Mouse (Mus musculus): Measurements from ENCODE around the gene Cfap36.

Gene Cfap36

DNA sequence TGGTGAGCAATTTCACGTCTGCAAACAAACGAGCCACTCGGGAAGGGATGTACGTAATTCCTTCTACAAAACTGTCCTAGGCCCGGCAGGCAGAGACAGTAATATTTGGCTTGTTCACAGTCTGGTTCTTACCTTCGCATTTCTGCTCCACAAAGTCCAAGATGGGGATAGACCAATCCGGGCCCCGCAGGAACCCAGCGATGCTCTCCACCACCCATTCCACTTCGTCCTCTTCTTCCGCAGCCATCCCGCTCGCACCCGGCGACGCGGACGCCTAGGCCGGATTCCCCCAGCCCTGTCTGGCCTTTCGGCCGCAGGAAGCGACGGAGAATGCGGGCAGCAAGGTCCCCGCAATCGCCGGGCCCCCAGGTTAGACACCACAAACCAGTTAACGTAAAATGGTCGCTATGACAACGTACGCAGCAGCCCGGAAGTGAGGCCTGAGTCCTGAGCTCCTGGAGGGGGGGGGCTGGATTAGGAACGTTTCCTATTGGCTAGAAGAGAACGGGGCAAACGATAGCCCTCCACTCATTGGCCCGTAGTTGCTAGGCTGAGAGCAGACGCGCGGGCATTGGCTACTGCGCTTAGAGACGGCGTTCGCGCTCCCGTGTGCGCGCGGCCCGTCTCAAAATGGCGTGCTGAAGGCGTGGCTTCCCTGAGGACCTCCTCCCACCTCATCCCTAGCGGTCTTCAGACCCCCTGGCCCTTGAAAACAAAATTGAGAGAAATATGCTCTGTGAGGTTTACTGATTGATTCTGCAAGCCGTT, at the start of gene Cfap36:
Gene Cfap36, minus strand, starts transcription at position 527 of the 768 bp plus-strand sequence.
- DNase-seq (ENCODE audit: low read depth in 2 of 2, low spot score in 2 of 2), result peak; percentile 82 to 83

DNA sequence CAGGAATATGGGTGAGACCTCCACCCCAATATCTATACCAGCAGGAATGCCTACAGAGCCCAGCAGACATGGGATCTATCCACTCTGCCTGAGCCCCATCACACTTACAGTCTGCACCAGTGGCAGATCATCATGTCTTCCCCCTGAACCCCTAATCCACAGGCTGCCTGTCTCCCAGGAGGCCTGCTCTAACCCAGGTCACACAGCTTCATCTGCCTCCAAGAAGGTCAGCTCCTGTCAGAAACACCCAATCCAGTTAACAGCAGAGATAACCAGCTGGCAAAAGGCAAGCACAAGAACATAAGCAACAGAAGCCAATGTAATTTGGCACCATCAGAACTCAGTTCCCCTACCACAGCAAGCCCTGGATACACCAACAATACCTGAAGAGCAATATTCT, 40.1 kb upstream of the Cfap36 start:
- no peak for DNase-seq (ENCODE audit: low read depth in 2 of 2, low spot score in 2 of 2)

DNA sequence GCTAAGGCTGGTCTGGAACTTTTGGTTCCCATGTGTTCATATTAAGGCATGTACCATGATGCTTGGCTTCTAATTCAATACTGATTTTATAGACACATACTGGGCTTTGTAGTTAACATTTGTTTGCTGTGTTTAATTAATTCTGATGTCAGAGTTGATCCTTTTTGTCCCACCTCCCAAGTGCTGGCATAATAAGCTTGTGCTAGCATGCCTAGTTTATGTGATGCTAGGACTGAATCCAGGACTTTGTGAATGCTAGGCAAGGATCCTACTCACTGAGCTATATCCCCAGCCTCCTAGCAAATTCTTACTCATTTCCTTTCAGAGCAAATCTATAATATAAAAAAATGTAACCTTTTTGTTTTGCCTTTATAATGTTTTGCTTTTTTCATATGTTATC, 38.8 kb upstream of the Cfap36 start:
- no peak for DNase-seq (ENCODE audit: low read depth in 2 of 2, low spot score in 2 of 2)

DNA sequence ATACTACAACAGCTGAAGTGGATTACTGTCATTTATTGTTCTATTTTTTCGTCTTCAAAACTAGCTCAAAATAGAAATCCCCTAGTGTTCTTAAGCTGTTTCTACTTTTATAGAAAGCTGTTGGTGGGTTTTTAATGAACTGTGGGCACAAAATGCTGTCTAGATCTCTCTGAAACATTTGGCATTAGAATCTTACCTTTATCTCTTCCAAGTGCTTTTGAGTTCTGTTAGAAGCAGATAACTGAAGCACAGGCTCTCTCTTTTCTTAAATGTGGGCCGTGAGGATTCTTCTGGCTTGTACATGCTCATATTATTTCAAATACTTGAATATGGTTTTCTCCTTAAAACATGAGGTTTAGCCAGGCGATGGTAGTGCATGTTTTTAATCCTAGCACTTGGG, 27.5 kb upstream of the Cfap36 start:
- DNase-seq (ENCODE audit: low read depth in 2 of 2, low spot score in 2 of 2), result no peak

DNA sequence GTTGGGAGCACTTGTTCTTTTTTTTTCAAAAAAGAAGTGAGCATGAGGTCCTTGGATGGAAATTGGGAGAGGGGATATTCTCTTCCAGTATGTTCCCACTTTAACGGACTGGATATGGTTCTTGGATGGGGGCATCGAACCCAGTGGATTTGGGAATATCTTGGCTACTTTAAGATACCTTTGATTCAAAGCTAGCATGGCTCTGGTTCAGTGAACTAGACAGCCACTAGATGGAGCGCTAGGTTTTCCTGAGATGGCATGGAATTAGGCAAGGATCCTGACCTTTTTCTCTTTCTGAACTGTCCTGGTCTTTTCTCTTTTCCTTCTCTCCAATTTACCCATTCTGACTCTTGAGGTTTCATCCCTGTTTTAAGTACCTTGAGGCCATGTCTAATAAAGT, 20.6 kb upstream of the Cfap36 start:
- no peak for DNase-seq (ENCODE audit: low read depth in 2 of 2, low spot score in 2 of 2)

DNA sequence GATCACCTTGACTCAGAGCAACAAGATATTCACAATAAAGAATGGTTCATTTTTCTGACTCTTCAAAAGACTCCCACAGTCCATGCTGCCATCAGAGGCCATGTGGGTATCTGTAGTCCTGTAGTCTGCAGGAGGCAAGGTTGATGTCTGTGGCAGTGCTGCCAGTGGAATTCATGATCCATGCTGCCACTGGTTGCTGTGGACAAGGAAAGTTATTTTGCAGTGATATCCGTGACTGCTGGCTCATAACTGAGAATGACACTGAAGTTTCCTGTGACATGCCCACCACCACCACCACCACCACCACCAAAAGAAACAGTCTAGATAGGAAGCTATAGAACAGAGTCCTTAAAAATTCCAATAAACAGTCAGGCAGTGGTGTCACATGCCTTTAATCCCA, 7.4 kb upstream of the Cfap36 start:
- DNase-seq (ENCODE audit: low read depth in 2 of 2, low spot score in 2 of 2), result no peak

DNA sequence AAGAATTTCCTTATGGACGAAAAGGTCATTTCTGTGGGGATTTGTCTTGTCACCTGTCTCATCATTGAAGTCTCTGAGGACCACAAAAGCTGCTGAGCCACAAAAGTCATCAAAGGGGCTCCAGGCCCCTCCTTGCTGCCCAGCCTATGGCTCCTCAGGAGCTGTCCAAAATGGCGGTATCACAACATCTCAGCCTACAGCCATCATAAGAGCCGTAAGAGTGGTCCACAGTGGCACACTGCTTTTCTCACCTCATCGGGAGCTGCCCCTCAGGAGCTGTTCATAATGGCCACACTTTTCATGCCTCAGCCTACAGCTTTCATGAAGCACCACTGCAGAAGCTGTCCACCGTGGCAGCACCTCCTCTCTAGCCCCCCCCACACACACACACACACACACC, 1.2 kb upstream of the Cfap36 start:
- DNase-seq (ENCODE audit: low read depth in 2 of 2, low spot score in 2 of 2), result no peak

DNA sequence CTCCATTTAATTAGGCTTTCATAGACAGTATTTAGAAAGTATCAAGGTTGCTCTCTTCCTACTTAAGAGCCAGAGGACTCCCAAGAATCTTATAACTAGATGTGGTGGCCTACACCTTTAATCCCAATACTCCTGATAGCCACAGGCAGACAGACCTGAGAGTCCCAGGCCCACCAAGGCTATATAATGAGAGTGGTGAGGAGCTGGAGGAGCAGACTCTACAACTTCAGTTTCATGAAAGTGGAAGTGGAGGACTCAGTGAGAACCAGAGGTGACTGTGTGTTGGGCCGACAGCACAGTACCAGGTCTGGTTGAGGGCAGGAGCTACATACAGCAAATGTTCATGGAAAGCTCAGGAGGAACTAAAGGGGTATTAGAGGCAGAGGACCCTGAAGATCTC, 516 bp upstream of the Cfap36 start:
- no peak for DNase-seq (ENCODE audit: low read depth in 2 of 2, low spot score in 2 of 2)

DNA sequence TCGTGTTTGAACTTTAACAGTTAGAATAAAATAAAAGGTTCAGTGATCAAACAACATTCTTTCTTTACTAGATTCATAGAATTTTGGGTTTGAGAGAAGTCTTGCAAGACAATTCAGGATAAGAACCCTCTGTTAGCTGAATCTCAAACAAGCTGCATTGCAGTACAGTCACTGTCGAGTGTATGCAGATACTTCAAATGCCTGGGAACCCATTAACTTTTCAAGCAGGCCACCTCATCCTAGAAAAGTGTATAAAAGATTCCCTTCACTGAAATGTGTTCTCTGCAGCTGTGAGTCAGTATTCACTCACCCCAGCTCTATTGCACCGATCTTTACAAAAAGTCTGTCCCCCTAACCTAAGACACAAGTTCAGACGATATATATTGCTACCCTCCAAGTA, 1.2 kb downstream of the Cfap36 start:
- DNase-seq (ENCODE audit: low read depth in 2 of 2, low spot score in 2 of 2), result no peak

DNA sequence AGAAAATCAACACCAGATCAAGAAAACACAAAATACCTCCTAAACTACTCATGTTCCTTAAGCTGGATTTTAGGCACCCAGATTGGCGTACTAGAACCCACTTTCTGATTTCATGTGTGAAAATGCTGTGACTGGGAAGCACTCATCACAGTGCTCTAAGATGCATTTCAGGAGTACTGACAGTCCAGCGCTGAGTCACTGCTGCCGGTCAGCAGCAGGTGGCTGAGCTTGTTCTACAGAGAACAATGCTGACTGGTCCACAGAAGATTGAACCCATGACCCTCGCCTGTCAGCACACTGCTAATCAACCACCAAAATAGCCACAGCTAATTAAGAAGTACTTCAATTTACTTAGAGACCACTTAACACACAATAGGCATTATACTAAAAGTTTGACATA, 5.2 kb downstream of the Cfap36 start:
- no peak for DNase-seq (ENCODE audit: low read depth in 2 of 2, low spot score in 2 of 2)

DNA sequence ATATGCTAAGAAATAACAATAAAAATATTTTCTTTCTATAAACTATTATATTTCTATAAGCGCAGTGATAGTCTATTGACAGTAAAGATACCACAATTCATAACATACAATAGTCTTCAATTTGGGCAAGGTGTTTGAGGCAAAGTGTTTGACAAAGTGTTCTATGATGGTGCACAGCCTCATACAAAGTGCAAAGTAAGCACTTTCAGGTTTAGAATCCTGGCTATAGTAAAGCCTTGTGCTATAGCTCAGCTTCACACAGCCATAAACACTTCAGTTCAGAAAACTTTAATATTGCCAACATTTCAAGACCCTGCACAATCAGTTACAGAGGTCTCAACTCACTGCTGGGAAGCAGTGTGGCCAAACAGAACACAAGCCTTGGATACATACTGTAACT, 7.9 kb downstream of the Cfap36 start:
- no peak for DNase-seq (ENCODE audit: low read depth in 2 of 2, low spot score in 2 of 2)

DNA sequence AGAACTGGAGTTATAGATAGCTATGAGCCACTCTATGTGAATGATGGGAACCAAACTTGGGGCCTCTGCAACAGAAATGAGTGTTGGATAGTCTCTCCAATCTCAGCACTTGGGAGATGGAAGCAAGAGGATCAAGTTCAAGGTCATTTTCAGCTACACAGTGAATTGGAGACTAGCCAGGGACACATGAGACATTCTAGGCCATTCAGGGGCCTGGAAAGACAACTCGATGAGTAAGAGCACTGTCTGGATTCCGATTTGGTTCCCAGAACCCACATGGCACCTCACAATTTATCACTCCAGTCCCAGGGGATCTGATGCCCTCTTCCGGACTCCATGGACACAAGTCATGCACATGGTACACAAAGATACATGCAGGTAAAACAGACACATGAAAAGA, 8.7 kb downstream of the Cfap36 start:
- no peak for DNase-seq (ENCODE audit: low read depth in 2 of 2, low spot score in 2 of 2)

DNA sequence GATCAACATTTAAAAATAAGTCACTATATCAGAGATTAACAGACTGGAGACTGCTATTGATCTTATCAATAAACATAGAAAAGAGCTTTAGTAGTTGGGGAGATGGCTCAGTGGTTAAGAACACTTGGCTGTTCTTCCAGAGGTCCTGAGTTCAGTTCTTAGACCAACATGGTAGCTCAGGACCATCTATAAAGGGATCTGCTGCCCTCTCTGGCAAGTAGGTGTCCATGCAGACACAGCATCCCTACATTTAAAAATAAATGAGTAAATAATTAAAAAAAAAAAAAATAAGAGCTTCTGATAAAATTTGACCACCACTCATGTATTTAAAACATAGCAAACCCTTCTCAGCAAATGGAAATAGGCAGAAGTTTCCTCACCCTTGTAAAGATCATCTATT, 9.2 kb downstream of the Cfap36 start:
- DNase-seq (ENCODE audit: low read depth in 2 of 2, low spot score in 2 of 2), result no peak

DNA sequence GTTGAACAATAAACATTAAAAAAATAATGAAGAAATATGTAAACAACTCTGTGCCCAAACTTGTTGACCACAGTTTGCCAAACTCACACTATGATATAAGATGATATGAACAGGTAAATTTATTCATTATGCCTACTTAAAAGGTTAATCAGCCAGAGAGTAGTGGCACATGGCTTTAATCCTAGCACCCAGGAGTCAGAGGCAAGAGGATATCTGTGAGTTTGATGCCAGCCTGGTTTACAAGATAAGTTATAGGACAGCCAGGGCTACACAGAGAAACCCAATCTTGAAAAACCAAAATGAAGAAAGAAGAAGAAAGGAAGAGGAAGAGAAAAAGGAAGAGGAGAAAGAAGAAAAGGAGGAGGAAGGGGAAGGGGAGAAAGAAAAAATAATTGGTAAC, 9.8 kb downstream of the Cfap36 start:
- no peak for DNase-seq (ENCODE audit: low read depth in 2 of 2, low spot score in 2 of 2)

DNA sequence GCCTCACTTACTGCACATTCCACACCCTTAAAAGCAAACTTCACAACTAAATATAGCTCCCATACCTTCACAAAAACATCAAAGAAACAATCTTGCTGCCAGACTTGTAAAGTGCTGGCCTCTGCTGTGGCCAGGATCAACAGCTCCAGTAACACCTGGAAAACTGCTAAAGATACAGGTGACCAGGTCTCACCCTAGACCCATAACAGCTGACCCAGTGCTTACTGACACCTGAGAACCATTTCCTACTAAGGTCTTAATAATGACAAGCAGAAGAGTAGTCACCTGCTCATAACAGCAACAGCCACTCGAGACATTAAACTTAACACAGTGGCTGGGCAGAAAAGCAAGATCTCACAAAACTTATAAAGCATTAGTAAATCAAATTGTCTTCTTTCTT, 13.6 kb downstream of the Cfap36 start:
- DNase-seq (ENCODE audit: low read depth in 2 of 2, low spot score in 2 of 2), result no peak

DNA sequence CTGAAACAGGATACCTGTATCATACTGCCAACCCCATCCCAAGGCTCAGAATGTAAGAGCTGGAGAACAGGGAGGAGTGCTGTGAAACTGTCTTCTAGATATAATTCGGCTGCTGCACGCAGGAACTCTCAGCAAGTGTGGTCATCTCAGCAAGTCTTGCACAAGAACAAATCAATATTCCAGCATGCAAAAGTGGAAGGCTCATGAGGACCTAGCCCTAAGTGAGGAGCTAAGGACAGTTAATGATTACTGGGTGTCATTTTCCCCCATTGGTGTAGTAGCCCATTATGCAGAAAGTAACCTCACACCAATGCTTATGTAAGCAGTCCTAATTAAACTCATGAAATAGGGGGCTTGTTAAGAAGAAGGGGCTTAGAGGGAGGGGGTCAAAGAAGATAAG, 18.3 kb downstream of the Cfap36 start:
- DNase-seq (ENCODE audit: low read depth in 2 of 2, low spot score in 2 of 2), result no peak

DNA sequence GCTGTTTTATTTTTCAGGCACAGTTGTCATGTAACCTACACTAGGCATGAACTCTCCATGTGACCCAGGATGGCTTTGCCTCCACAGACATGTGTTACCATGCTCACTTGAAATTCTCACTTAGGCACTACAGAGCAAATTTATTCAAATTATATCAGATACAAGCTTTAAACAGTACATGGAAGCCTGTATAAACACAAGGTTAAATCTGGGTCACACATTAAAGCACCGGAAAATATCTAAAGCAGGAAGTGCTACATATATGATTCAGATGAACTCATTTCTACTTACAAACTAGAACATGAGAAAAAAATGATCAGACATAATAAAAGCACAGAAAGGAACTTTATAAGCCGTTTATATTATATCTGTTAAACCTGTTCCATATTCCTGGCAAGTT, 22.5 kb downstream of the Cfap36 start:
- DNase-seq (ENCODE audit: low read depth in 2 of 2, low spot score in 2 of 2), result no peak

DNA sequence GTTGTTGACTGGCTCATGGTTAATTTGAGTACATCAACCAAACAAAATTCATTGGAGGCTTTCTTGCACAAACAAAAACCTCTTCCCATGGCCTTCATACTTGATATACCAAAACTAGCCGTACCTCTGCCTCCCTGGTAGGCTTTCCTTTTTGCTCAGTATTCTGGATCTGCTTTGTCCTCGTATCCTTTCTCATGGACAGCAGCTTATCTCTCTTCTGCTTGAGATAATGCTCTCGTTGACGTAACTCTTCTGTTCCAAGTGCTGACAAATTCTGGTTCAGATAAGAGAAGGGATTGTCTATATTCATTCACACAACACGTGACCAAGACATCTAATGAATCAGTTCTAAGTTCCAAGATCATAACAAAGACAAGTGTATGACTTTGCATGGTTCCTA, 24.9 kb downstream of the Cfap36 start:
- DNase-seq (ENCODE audit: low read depth in 2 of 2, low spot score in 2 of 2), result no peak

DNA sequence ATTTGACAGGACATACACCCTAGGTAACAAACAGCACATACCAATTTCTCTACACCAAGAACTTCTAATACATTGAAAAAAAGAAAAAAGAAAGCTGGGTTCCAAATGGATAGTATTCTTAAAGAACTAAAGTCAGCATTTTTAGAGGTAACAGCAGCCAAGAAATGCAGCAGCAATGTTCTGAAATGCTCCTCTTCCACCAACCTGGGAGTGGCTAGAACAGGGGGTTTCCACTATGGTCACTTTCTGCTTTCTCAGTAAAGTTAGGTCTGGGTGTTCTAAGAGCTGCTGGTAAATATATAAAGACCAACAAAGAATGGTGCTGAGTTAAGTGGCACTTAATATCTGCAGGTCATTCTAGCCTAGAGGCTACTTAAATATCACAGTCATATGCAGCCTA, 28.2 kb downstream of the Cfap36 start:
- DNase-seq (ENCODE audit: low read depth in 2 of 2, low spot score in 2 of 2), result no peak

DNA sequence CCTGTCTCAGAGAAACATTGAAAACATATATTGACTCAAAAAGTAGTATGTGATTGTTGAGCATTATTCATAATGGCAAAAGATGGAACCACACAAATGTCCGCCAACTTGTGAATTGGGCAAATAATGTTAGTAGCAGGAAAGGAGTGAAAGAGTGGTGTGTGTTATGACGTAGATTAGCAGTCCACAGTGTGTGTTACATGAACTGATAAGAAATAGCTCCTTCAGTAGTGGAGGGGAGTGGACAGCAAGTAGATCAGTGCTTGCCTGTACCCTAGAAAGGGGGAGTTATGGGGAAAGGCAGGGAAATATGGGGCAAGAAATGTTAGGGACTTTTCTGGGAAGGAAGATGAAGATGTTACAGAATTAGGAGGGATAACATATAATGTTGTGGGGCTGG, 31.0 kb downstream of the Cfap36 start:
- no peak for DNase-seq (ENCODE audit: low read depth in 2 of 2, low spot score in 2 of 2)

DNA sequence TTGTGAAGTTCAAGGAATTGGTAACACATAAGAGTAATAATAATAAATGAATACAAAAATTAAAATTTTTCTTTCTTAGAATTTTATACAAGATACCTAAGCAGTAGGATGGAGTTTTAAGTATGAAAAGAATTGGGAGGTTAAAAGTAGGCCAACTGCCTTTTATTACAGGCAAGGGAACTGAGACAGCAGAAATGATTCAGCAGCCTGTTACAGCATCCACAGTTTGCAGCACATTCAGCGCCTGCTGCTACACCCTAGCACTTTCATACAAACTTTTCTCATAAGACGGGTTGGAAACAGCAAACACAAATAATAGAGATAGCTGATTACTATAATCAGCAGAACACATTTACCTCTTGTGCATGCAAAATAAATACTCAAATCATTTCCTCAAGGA, 37.4 kb downstream of the Cfap36 start:
- no peak for DNase-seq (ENCODE audit: low read depth in 2 of 2, low spot score in 2 of 2)

DNA sequence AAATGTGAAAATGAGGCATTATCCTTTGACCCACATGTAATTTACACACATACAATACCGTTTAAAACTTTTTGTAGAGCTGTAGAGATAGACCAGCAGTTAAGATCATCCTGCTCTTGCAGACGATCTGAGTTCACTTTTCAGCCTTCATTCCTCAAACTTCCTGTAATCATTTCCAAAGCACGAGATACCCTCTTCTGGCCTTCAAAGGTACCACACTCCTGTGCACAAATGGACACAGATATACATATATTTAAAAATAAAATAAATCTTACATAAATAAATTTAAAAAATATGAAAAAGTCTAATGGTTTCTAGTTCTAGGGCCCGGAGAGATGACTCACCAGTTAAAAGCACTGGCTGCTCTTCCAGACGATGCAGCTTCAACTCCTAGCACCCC, 43.6 kb downstream of the Cfap36 start:
- no peak for DNase-seq (ENCODE audit: low read depth in 2 of 2, low spot score in 2 of 2)

DNA sequence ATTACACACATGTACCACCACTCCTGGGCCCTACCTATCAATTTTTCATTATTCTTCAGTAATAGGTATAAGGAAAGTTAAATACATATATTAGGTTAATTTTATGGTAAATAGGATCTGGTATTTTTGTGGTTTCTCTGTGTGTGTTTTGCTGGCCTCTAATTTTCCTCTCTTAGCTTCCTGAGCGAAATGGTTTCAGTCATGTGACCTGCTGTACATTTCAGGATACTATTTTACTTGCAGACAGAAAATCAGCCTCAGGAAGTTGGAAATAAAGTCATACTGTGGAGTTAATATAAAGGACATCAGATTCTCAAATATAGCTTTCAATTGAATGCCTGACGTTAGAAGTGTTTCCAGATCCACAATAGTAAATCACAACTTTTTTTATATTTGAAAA, 58.2 kb downstream of the Cfap36 start:
- no peak for DNase-seq (ENCODE audit: low read depth in 2 of 2, low spot score in 2 of 2)

DNA sequence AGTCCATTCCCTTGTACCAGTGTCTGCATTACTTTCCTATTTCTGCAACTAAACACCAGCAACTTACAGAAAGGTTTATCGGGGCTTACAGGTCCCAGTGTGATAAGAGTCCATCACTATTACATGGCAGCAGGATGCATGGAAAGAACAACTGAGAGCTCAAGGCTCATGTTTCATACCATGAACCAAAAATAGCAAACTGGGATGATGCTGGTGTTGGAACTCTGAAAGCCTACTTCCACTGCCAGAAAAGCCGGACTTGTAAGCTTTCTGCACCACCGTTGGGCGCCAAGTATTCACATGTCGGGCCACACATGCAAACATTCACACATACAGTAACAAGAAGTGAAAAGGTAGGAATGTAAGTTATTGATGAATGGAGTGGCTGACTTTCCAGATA, 65.5 kb downstream of the Cfap36 start:
- no peak for DNase-seq (ENCODE audit: low read depth in 2 of 2, low spot score in 2 of 2)
